16 mouse cellular contexts compared by ENCODE assay signal in the genomic region with DNA sequence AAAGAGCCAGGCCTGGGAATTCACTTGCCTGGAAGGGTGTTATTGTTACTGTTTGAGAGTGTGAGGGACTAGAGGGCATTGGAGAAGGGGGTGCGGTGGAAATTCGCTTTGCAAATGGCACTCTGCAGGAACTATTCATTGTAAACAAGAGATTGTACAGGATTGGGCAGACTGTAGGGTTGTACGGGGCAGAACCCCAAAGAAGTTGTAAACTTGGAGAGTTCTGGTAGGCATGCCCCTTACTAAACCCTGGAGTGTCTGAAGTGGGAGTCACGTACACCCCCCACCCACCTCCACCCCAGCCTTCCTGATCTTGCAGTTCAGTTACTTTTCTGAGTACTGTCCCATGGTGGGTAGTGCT.
DNase-seq lines count a peak whose midpoint lies in the region; ATAC-seq and TF ChIP-seq lines count a peak whose summit lies in the region.
"Had no signal": no experiment of that assay in that cellular context is flagged by ENCODE, and none has a peak within 500 bp of the region (broad histone marks: within the 10 kb centered on the region; RNA-seq: fewer than 3 reads in every experiment).

No protein-coding gene starts in this region.

- ATAC-seq in hindbrain, embryonic 13.5 days (ENCODE audit: low FRiP score), result peak; percentile 46
- no peak for ATAC-seq in hindbrain, postnatal 0 days
- peak; percentile 35; the same call in 1 of the 2 replicates for ATAC-seq in forebrain, embryonic 15.5 days (replicated peaks)
- ATAC-seq in midbrain, embryonic 13.5 days, result no peak
- ATAC-seq: intestine, embryonic 16.5 days had no signal

- no peak for TF ChIP-seq CTCF in hindbrain, postnatal 0 days (IDR thresholded peaks at IDR 0.05; ENCODE audit: low read depth)

- no peaks in the 10 kb centered on the region for H3K36me3 ChIP-seq in hindbrain, embryonic 13.5 days
- H3K36me3 ChIP-seq in hindbrain, postnatal 0 days (ENCODE audit: insufficient read depth, low read length), result no peaks in the 10 kb centered on the region
- H3K36me3 ChIP-seq in forebrain, embryonic 15.5 days, result no peaks in the 10 kb centered on the region
- H3K36me3 ChIP-seq in midbrain, embryonic 13.5 days, result no peaks in the 10 kb centered on the region

- 31% methylated on average over 4 of the region's 4 CpGs for WGBS in hindbrain, embryonic 13.5 days
- WGBS in hindbrain, postnatal 0 days, result 44% methylated on average over 4 of the region's 4 CpGs
- WGBS in forebrain, embryonic 15.5 days, result 39% methylated on average over 4 of the region's 4 CpGs
- WGBS in midbrain, embryonic 13.5 days, result 35% methylated on average over 4 of the region's 4 CpGs

- H3K4me3 ChIP-seq in hindbrain, embryonic 13.5 days, result no peak overlapping the region
- H3K4me3 ChIP-seq in hindbrain, postnatal 0 days (ENCODE audit: low read length), result no peak overlapping the region
- no peak overlapping the region for H3K4me3 ChIP-seq in forebrain, embryonic 15.5 days
- no peak overlapping the region for H3K4me3 ChIP-seq in midbrain, embryonic 13.5 days (replicated peaks)

- H3K27ac ChIP-seq in hindbrain, embryonic 13.5 days, result 0 out of 2 replicates have a peak overlapping the region, but pooled peaks have one; percentile 8
- H3K27ac ChIP-seq in hindbrain, postnatal 0 days, result no peak overlapping the region
- H3K27ac ChIP-seq in forebrain, embryonic 15.5 days (replicated peaks), result no peak overlapping the region
- peak overlapping the region; percentile 62 for H3K27ac ChIP-seq in midbrain, embryonic 13.5 days

- DNase-seq in hindbrain, postnatal 0 days (ENCODE audit: low spot score), result no peak
- peak; percentile 33 for DNase-seq in ES-CJ7 (ENCODE audit: low read depth, low spot score)
- no peak for DNase-seq in thymus, postnatal 4 days
- DNase-seq in left cerebral cortex, adult 18-20 months (ENCODE audit: low spot score in 2 of 2), result no peak
- no peak for DNase-seq in cerebellum, postnatal 25 days
- DNase-seq: B cell, adult 2 months; liver; lung, adult 18-20 months; lung, postnatal 4 days; right cerebral cortex, postnatal 25 days; thymus, postnatal 25 days had no signal

- H3K4me2 ChIP-seq in hindbrain, embryonic 13.5 days, result no peak overlapping the region
- no peak overlapping the region for H3K4me2 ChIP-seq in hindbrain, postnatal 0 days (ENCODE audit: low read depth, low read length)
- no peak overlapping the region for H3K4me2 ChIP-seq in forebrain, embryonic 15.5 days (replicated peaks)
- no peak overlapping the region for H3K4me2 ChIP-seq in midbrain, embryonic 13.5 days (replicated peaks)
- H3K4me2 ChIP-seq: heart, embryonic 11.5 days had no signal

- H3K9ac ChIP-seq in hindbrain, embryonic 13.5 days, result no peak overlapping the region
- H3K9ac ChIP-seq in hindbrain, postnatal 0 days (replicated peaks; ENCODE audit: low read length), result no peak overlapping the region
- H3K9ac ChIP-seq in forebrain, embryonic 15.5 days (replicated peaks), result no peak overlapping the region
- H3K9ac ChIP-seq in midbrain, embryonic 13.5 days (replicated peaks), result no peak overlapping the region

- H3K4me1 ChIP-seq in hindbrain, embryonic 13.5 days (replicated peaks), result peaks cover 11% of the 10 kb centered on the region
- H3K4me1 ChIP-seq in hindbrain, postnatal 0 days (ENCODE audit: insufficient read depth, low read length), result peaks cover 5% of the 10 kb centered on the region; the same call in 1 of the 2 replicates
- peaks cover 8% of the 10 kb centered on the region; the same call in 1 of the 2 replicates for H3K4me1 ChIP-seq in forebrain, embryonic 15.5 days
- H3K4me1 ChIP-seq in midbrain, embryonic 13.5 days (replicated peaks), result peaks cover 12% of the 10 kb centered on the region

- 0 out of 2 replicates have a peak, but pooled peaks cover 1% of the 10 kb centered on the region for H3K27me3 ChIP-seq in hindbrain, embryonic 13.5 days
- no peaks in the 10 kb centered on the region for H3K27me3 ChIP-seq in hindbrain, postnatal 0 days (ENCODE audit: insufficient read depth, low read length)
- H3K27me3 ChIP-seq in forebrain, embryonic 15.5 days, result no peaks in the 10 kb centered on the region
- no peaks in the 10 kb centered on the region for H3K27me3 ChIP-seq in midbrain, embryonic 13.5 days

- no peaks in the 10 kb centered on the region for H3K9me3 ChIP-seq in hindbrain, embryonic 13.5 days
- no peaks in the 10 kb centered on the region for H3K9me3 ChIP-seq in hindbrain, postnatal 0 days (ENCODE audit: low read length)
- H3K9me3 ChIP-seq in forebrain, embryonic 15.5 days, result no peaks in the 10 kb centered on the region
- no peaks in the 10 kb centered on the region for H3K9me3 ChIP-seq in midbrain, embryonic 13.5 days

Comparison
In these comparisons a context has a peak if more than half of its experiments do, and no peak if none do; other contexts are left out.
1. ATAC-seq: peak in hindbrain, embryonic 13.5 days (single experiment) and forebrain, embryonic 15.5 days (single experiment); none in hindbrain, postnatal 0 days (single experiment) and midbrain, embryonic 13.5 days (single experiment).
2. H3K27ac ChIP-seq: peak in hindbrain, embryonic 13.5 days (single experiment) and midbrain, embryonic 13.5 days (single experiment); none in hindbrain, postnatal 0 days (single experiment) and forebrain, embryonic 15.5 days (single experiment).